Mouse (Mus musculus): ENCODE results near the gene Gpa33.

- no peak for TF ChIP-seq CTCF (IDR thresholded peaks at IDR 0.05; ENCODE audit: low read depth, low read length)
- no peak for TF ChIP-seq POLR2A (IDR thresholded peaks at IDR 0.05; ENCODE audit: insufficient read depth, low read length)
- no peak for TF ChIP-seq EP300 (IDR thresholded peaks at IDR 0.05; ENCODE audit: insufficient read depth, low read depth, low read length)
Observed at GRCm38 (mm10) chr1:166168017-166168416, 38.0 kb downstream of the Gpa33 start.

All from ES-Bruce4 (cell line).